Mouse (Mus musculus): ENCODE data around the gene Bak1. TPM values are rescaled to one million over a fixed set of nuclear protein-coding genes. Genes with fewer than 3 reads are reported as not detected.

Bak1 gene
- polyA plus RNA-seq, 1 experiment, result 14.3 TPM

GRCm38 (mm10) chr17:27050853-27051252 lies 22.0 kb upstream of the Bak1 start:
- peaks cover 25% of the 10 kb centered on the region for H3K4me1 ChIP-seq (ENCODE audit: control insufficient read depth, insufficient read depth, low read length)
- H3K27me3 ChIP-seq (ENCODE audit: control insufficient read depth, insufficient read depth, low read length), result no peaks in the 10 kb centered on the region
- no peak overlapping the region for H3K4me3 ChIP-seq (ENCODE audit: control insufficient read depth, low read depth, low read length)
- no peaks in the 10 kb centered on the region for H3K36me3 ChIP-seq (ENCODE audit: control insufficient read depth, insufficient read depth, low read length)
- TF ChIP-seq POLR2A (IDR thresholded peaks at IDR 0.05; ENCODE audit: control insufficient read depth, low read depth, low read length) (no peak), CTCF (IDR thresholded peaks at IDR 0.05; ENCODE audit: control insufficient read depth, insufficient read depth, insufficient replicate concordance, low read depth, low read length) (no peak)
- H3K27ac ChIP-seq (ENCODE audit: control insufficient read depth, insufficient read depth, low read depth, low read length), result no peak overlapping the region

GRCm38 (mm10) chr17:27048445-27049239 lies 19.8 kb upstream of the Bak1 start:
- no peak for TF ChIP-seq CTCF (IDR thresholded peaks at IDR 0.05; ENCODE audit: control insufficient read depth, insufficient read depth, insufficient replicate concordance, low read depth, low read length)
- no peak; the same call in 1 of the 2 replicates for TF ChIP-seq POLR2A (IDR thresholded peaks at IDR 0.05; ENCODE audit: control insufficient read depth, low read depth, low read length)
- Histone ChIP-seq H3K27ac (ENCODE audit: control insufficient read depth, insufficient read depth, low read depth, low read length) (peak overlapping the region; percentile 81), H3K4me1 (ENCODE audit: control insufficient read depth, insufficient read depth, low read length) (peaks cover 25% of the 10 kb centered on the region), H3K4me3 (ENCODE audit: control insufficient read depth, low read depth, low read length) (no peak overlapping the region), H3K27me3 (ENCODE audit: control insufficient read depth, insufficient read depth, low read length) (no peaks in the 10 kb centered on the region), H3K36me3 (ENCODE audit: control insufficient read depth, insufficient read depth, low read length) (no peaks in the 10 kb centered on the region)

- no peaks in the 10 kb centered on the region for H3K36me3 ChIP-seq (ENCODE audit: control insufficient read depth, insufficient read depth, low read length)
- H3K27me3 ChIP-seq (ENCODE audit: control insufficient read depth, insufficient read depth, low read length), result no peaks in the 10 kb centered on the region
- H3K27ac ChIP-seq (ENCODE audit: control insufficient read depth, insufficient read depth, low read depth, low read length), result peak overlapping the region; percentile 61
- H3K4me1 ChIP-seq (ENCODE audit: control insufficient read depth, insufficient read depth, low read length), result peaks cover 29% of the 10 kb centered on the region
- TF ChIP-seq CTCF (IDR thresholded peaks at IDR 0.05; ENCODE audit: control insufficient read depth, insufficient read depth, insufficient replicate concordance, low read depth, low read length), result peak; percentile 93
- no peak for TF ChIP-seq POLR2A (IDR thresholded peaks at IDR 0.05; ENCODE audit: control insufficient read depth, low read depth, low read length)
- H3K4me3 ChIP-seq (ENCODE audit: control insufficient read depth, low read depth, low read length), result no peak overlapping the region
Measured at GRCm38 (mm10) chr17:27047762-27048444, 19.1 kb upstream of the Bak1 start.

- Histone ChIP-seq H3K27ac (ENCODE audit: control insufficient read depth, insufficient read depth, low read depth, low read length) (no peak overlapping the region), H3K27me3 (ENCODE audit: control insufficient read depth, insufficient read depth, low read length) (no peaks in the 10 kb centered on the region), H3K36me3 (ENCODE audit: control insufficient read depth, insufficient read depth, low read length) (no peaks in the 10 kb centered on the region), H3K4me1 (ENCODE audit: control insufficient read depth, insufficient read depth, low read length) (peaks cover 34% of the 10 kb centered on the region), H3K4me3 (ENCODE audit: control insufficient read depth, low read depth, low read length) (no peak overlapping the region)
- TF ChIP-seq CTCF (IDR thresholded peaks at IDR 0.05; ENCODE audit: control insufficient read depth, insufficient read depth, insufficient replicate concordance, low read depth, low read length) (no peak), POLR2A (IDR thresholded peaks at IDR 0.05; ENCODE audit: control insufficient read depth, low read depth, low read length) (no peak)
Measured at GRCm38 (mm10) chr17:27045164-27045563, 16.4 kb upstream of the Bak1 start.

- no peak overlapping the region for H3K27ac ChIP-seq (ENCODE audit: control insufficient read depth, insufficient read depth, low read depth, low read length)
- H3K4me1 ChIP-seq (ENCODE audit: control insufficient read depth, insufficient read depth, low read length), result peaks cover 42% of the 10 kb centered on the region
- no peaks in the 10 kb centered on the region for H3K36me3 ChIP-seq (ENCODE audit: control insufficient read depth, insufficient read depth, low read length)
- no peak overlapping the region for H3K4me3 ChIP-seq (ENCODE audit: control insufficient read depth, low read depth, low read length)
- no peaks in the 10 kb centered on the region for H3K27me3 ChIP-seq (ENCODE audit: control insufficient read depth, insufficient read depth, low read length)
- no peak for TF ChIP-seq POLR2A (IDR thresholded peaks at IDR 0.05; ENCODE audit: control insufficient read depth, low read depth, low read length)
- TF ChIP-seq CTCF (IDR thresholded peaks at IDR 0.05; ENCODE audit: control insufficient read depth, insufficient read depth, insufficient replicate concordance, low read depth, low read length), result no peak
Measured at GRCm38 (mm10) chr17:27042840-27043239, 14.0 kb upstream of the Bak1 start.

- TF ChIP-seq POLR2A (IDR thresholded peaks at IDR 0.05; ENCODE audit: control insufficient read depth, low read depth, low read length) (no peak), CTCF (IDR thresholded peaks at IDR 0.05; ENCODE audit: control insufficient read depth, insufficient read depth, insufficient replicate concordance, low read depth, low read length) (no peak)
- H3K27me3 ChIP-seq (ENCODE audit: control insufficient read depth, insufficient read depth, low read length), result no peaks in the 10 kb centered on the region
- H3K36me3 ChIP-seq (ENCODE audit: control insufficient read depth, insufficient read depth, low read length), result no peaks in the 10 kb centered on the region
- H3K4me1 ChIP-seq (ENCODE audit: control insufficient read depth, insufficient read depth, low read length), result peaks cover 39% of the 10 kb centered on the region
- no peak overlapping the region for H3K4me3 ChIP-seq (ENCODE audit: control insufficient read depth, low read depth, low read length)
- no peak overlapping the region for H3K27ac ChIP-seq (ENCODE audit: control insufficient read depth, insufficient read depth, low read depth, low read length)
Measured at GRCm38 (mm10) chr17:27041787-27042055, 12.9 kb upstream of the Bak1 start.

GRCm38 (mm10) chr17:27041046-27041786 lies 12.4 kb upstream of the Bak1 start:
- Histone ChIP-seq H3K27ac (ENCODE audit: control insufficient read depth, insufficient read depth, low read depth, low read length) (no peak overlapping the region), H3K27me3 (ENCODE audit: control insufficient read depth, insufficient read depth, low read length) (no peaks in the 10 kb centered on the region), H3K36me3 (ENCODE audit: control insufficient read depth, insufficient read depth, low read length) (no peaks in the 10 kb centered on the region), H3K4me3 (ENCODE audit: control insufficient read depth, low read depth, low read length) (no peak overlapping the region), H3K4me1 (ENCODE audit: control insufficient read depth, insufficient read depth, low read length) (peaks cover 35% of the 10 kb centered on the region)
- TF ChIP-seq CTCF (IDR thresholded peaks at IDR 0.05; ENCODE audit: control insufficient read depth, insufficient read depth, insufficient replicate concordance, low read depth, low read length), result no peak
- TF ChIP-seq POLR2A (IDR thresholded peaks at IDR 0.05; ENCODE audit: control insufficient read depth, low read depth, low read length), result no peak

All from testis, adult 2 months (tissue).